Comparison of ENCODE assay signal across 12 mouse cellular contexts in the genomic region with DNA sequence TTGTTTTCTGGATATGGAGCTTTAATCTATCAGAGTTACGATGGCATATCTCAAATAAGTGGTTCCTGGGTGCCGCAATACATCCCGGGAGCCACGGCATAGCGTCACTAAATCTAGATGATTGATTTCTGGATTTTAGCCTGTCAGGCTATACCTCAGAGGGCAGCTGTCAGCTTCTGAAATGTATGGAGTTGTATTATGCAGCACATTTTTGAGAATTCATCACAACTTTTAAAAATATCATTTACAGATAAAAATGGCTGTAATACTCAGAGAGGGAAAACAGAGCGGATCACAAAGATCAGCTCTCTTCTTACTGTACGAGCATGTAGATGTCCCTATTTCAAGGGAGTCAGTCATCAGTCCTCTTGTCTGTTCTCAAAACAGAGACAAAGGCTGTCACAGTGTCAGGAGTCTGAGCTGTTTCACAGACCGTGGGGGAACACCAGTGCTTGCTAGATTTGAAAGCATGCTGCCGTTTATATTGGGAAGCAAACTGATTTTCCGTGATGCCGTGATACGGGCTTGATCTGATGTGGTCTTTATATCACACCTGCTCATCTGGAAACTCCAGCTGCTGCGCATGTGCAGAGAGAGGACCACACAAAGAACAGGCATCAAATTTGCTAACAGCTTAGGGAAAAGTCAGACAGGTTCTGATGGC.
DNase-seq lines count a peak whose midpoint lies in the region; ATAC-seq and TF ChIP-seq lines count a peak whose summit lies in the region.
"Had no signal": no experiment of that assay in that cellular context is flagged by ENCODE, and none has a peak within 500 bp of the region (broad histone marks: within the 10 kb centered on the region; RNA-seq: fewer than 3 reads in every experiment).

No protein-coding gene starts in this region.

- no peaks in the 10 kb centered on the region for H3K27me3 ChIP-seq in neural tube, embryonic 14.5 days (ENCODE audit: control insufficient read depth, insufficient read depth, low read length)
- no peaks in the 10 kb centered on the region for H3K27me3 ChIP-seq in kidney, embryonic 16.5 days (ENCODE audit: insufficient read depth, low read length)
- H3K27me3 ChIP-seq in cerebellum, adult 2 months (ENCODE audit: control insufficient read depth, insufficient read depth, low read length): no peaks in the 10 kb centered on the region

- peak; percentile 74 for ATAC-seq in neural tube, embryonic 14.5 days (ENCODE audit: low read depth)
- no peak for ATAC-seq in kidney, embryonic 16.5 days (ENCODE audit: low FRiP score, low TSS enrichment)
- no peak for ATAC-seq in megakaryocyte, adult 5-6 weeks (ENCODE audit: poor library complexity, severe bottlenecking)

- peaks cover 5% of the 10 kb centered on the region for H3K4me1 ChIP-seq in cortical plate, adult 2 months (ENCODE audit: control insufficient read depth, insufficient read depth, low read length)
- H3K4me1 ChIP-seq in neural tube, embryonic 14.5 days (ENCODE audit: control insufficient read depth, insufficient read depth, low read length): 0 out of 2 replicates have a peak, but pooled peaks cover 8% of the 10 kb centered on the region
- no peaks in the 10 kb centered on the region for H3K4me1 ChIP-seq in kidney, embryonic 16.5 days (ENCODE audit: insufficient read depth, low read length)
- H3K4me1 ChIP-seq in cerebellum, adult 2 months (ENCODE audit: control insufficient read depth, insufficient read depth, low read length): no peaks in the 10 kb centered on the region
- H3K4me1 ChIP-seq: megakaryocyte, embryonic 14.5 days had no signal

- H3K4me2 ChIP-seq in neural tube, embryonic 14.5 days (ENCODE audit: low read depth, low read length): peak overlapping the region; percentile 44
- H3K4me2 ChIP-seq in kidney, embryonic 16.5 days (replicated peaks; ENCODE audit: low read depth, low read length): no peak overlapping the region

- TF ChIP-seq CTCF in cortical plate, adult 2 months (IDR thresholded peaks at IDR 0.05; ENCODE audit: extremely low read depth, insufficient read depth, low read length): no peak
- no peak for TF ChIP-seq CTCF in cerebellum, adult 2 months (IDR thresholded peaks at IDR 0.05; ENCODE audit: borderline replicate concordance, insufficient read depth, low read depth, low read length)

- H3K27ac ChIP-seq in cortical plate, adult 2 months (ENCODE audit: insufficient read depth, low read length): no peak overlapping the region
- peak overlapping the region; percentile 88 for H3K27ac ChIP-seq in neural tube, embryonic 14.5 days (ENCODE audit: low read depth, low read length)
- no peak overlapping the region for H3K27ac ChIP-seq in kidney, embryonic 16.5 days (ENCODE audit: low read length)
- H3K27ac ChIP-seq in cerebellum, adult 2 months (ENCODE audit: insufficient read depth, low read length): no peak overlapping the region
- H3K27ac ChIP-seq: kidney, postnatal 0 days had no signal

- DNase-seq in frontal cortex, postnatal 36 days (ENCODE audit: low spot score in 2 of 2): peak; percentile 24 to 31
- peak; percentile 16 to 19 for DNase-seq in layer of hippocampus, postnatal 25 days (ENCODE audit: extremely low spot score in 1 of 2, low spot score in 1 of 2)
- no peak for DNase-seq in gastrocnemius, postnatal 4 days (ENCODE audit: low spot score in 2 of 2)
- no peak for DNase-seq in cerebellum, adult 2 months
- DNase-seq: cerebellum, adult 18-20 months; liver had no signal

- TF ChIP-seq POLR2A in cortical plate, adult 2 months (IDR thresholded peaks at IDR 0.05; ENCODE audit: extremely low read depth, insufficient read depth, low read length): no peak
- no peak for TF ChIP-seq POLR2A in cerebellum, adult 2 months (IDR thresholded peaks at IDR 0.05; ENCODE audit: borderline replicate concordance, insufficient read depth, low read length)

- 31% methylated on average over 13 of the region's 13 CpGs for WGBS in neural tube, embryonic 14.5 days
- 79% methylated on average over 13 of the region's 13 CpGs for WGBS in kidney, embryonic 16.5 days
- WGBS in cerebellum, adult 2 months: 41% methylated on average over 13 of the region's 13 CpGs

- H3K9ac ChIP-seq in neural tube, embryonic 14.5 days (replicated peaks; ENCODE audit: low read depth, low read length): peak overlapping the region; percentile 41; the same call in 1 of the 2 replicates
- no peak overlapping the region for H3K9ac ChIP-seq in kidney, embryonic 16.5 days (replicated peaks; ENCODE audit: low read length)

- H3K4me3 ChIP-seq in cortical plate, adult 2 months (ENCODE audit: insufficient read depth, low read length): peak overlapping the region; percentile 18
- H3K4me3 ChIP-seq in neural tube, embryonic 14.5 days (ENCODE audit: low read depth, low read length): peak overlapping the region; percentile 11
- no peak overlapping the region for H3K4me3 ChIP-seq in kidney, embryonic 16.5 days (ENCODE audit: low read length)
- no peak overlapping the region for H3K4me3 ChIP-seq in cerebellum, adult 2 months (replicated peaks; ENCODE audit: insufficient read depth, low read depth, low read length)
- H3K4me3 ChIP-seq: megakaryocyte, embryonic 14.5 days had no signal

- H3K36me3 ChIP-seq in neural tube, embryonic 14.5 days (ENCODE audit: control insufficient read depth, insufficient read depth, low read length): no peaks in the 10 kb centered on the region
- no peaks in the 10 kb centered on the region for H3K36me3 ChIP-seq in kidney, embryonic 16.5 days (ENCODE audit: insufficient read depth, low read length)

- no peaks in the 10 kb centered on the region for H3K9me3 ChIP-seq in neural tube, embryonic 14.5 days (ENCODE audit: control insufficient read depth, low read length)
- H3K9me3 ChIP-seq in kidney, embryonic 16.5 days (ENCODE audit: low read length): no peaks in the 10 kb centered on the region; the same call in 1 of the 2 replicates

Comparison
In these comparisons a context has a peak if more than half of its experiments do, and no peak if none do; other contexts are left out.
1. H3K4me3 ChIP-seq: peak in cortical plate, adult 2 months (single experiment) and neural tube, embryonic 14.5 days (single experiment); none in kidney, embryonic 16.5 days (single experiment) and cerebellum, adult 2 months (single experiment).
2. DNase-seq: peak in frontal cortex, postnatal 36 days (2 of 2) and layer of hippocampus, postnatal 25 days (2 of 2); none in gastrocnemius, postnatal 4 days (0 of 2) and cerebellum, adult 2 months (0 of 2).